Mouse (Mus musculus): ENCODE measurements at regions not wholly inside any gene's neighbourhood (a gene's known extent, or its start where the extent isn't known, plus 50 kb on each side); places are given as distances from the start of the nearest gene placed in this dataset.

DNA sequence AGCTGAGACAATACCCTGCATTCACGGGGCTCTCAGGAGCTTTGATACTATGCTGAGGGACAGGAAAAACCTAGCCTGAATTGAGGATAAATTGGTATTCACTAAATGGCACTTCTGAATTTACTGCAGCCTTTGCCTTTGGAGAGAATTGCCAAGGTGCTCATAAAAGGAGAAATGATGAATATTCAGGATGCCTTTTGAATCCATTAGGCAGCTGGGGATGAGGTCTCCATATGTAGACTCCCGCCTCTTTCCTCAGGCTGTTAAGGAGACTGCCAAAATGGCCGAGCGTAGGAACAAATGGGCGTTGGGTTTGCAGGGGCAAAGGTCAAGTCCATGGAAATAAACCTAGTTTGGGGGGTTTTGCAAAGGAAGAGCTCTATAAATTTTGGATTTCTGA lies 123.5 kb downstream of the Hlx start:
- no peak for TF ChIP-seq POLR2A (IDR thresholded peaks at IDR 0.05; ENCODE audit: extremely low read depth, insufficient read depth, low read length)
- TF ChIP-seq CTCF (IDR thresholded peaks at IDR 0.05; ENCODE audit: extremely low read depth, insufficient read depth, low read length): no peak
- Histone ChIP-seq H3K4me3 (ENCODE audit: insufficient read depth, low read length) (no peak overlapping the region), H3K4me1 (ENCODE audit: control insufficient read depth, insufficient read depth, low read length) (no peaks in the 10 kb centered on the region), H3K27ac (ENCODE audit: insufficient read depth, low read length) (no peak overlapping the region)

DNA sequence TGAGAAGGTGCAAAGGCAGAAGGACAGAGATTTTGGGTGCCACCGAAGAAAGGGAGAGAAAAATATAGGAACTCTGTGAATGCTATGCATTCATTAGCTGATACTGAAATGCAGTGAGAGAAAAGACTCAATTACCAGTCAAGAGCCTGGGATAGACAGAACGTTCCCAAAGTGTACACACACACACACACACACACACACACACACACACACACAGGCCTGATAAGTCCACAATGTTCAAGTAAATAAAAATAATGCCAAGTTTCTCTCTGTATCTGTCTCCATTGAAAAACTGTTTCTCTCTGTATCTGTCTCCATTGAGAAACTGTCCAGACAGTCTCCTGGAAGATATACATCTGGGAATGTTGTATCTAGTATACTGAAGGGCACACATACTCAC lies 124.1 kb downstream of the Hlx start:
- Histone ChIP-seq H3K4me3 (ENCODE audit: insufficient read depth, low read length) (no peak overlapping the region), H3K4me1 (ENCODE audit: control insufficient read depth, insufficient read depth, low read length) (no peaks in the 10 kb centered on the region), H3K27ac (ENCODE audit: insufficient read depth, low read length) (no peak overlapping the region)
- TF ChIP-seq CTCF (IDR thresholded peaks at IDR 0.05; ENCODE audit: extremely low read depth, insufficient read depth, low read length) (no peak), POLR2A (IDR thresholded peaks at IDR 0.05; ENCODE audit: extremely low read depth, insufficient read depth, low read length) (no peak)

DNA sequence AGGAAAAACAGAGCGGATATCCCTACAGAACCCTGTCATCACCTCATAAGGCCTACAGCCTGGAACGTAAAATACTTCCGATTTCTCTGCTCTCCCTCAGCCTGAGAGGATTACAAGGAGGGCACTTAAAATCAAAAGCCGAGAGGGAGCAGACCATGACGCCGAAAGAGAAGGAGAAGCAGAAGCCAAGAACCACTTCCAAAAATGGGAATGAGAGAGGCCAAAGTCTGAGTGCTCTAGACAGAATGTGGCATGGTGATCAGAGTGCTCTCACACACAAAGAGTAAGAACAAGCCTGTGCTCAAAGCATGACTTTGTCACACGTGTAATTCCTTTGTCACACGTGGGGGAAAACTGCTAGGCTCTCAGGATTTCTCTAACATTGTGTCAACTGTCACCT lies 125.9 kb downstream of the Hlx start:
- Histone ChIP-seq H3K27ac (ENCODE audit: insufficient read depth, low read length) (no peak overlapping the region), H3K4me3 (ENCODE audit: insufficient read depth, low read length) (no peak overlapping the region), H3K4me1 (ENCODE audit: control insufficient read depth, insufficient read depth, low read length) (no peaks in the 10 kb centered on the region)
- TF ChIP-seq CTCF (IDR thresholded peaks at IDR 0.05; ENCODE audit: extremely low read depth, insufficient read depth, low read length) (no peak), POLR2A (IDR thresholded peaks at IDR 0.05; ENCODE audit: extremely low read depth, insufficient read depth, low read length) (no peak)

DNA sequence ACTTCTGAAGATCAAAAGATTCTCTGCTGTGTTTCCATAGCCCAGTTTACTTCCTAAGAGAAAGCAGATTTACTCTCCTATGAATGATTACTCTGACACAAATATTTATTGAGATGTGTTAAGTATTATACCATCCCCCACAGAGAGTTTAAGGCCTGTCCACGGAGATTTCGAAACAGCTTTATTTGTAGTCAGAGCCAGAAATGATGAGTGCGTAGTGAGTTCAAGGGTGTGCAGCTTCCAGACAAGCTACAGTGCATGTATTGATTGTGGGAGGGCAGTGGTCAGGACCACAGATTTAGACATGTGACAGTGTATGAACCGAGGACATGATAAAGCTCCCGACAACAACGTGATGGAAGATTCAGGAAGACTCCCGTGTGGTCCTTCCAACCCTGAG lies 126.8 kb downstream of the Hlx start:
- Histone ChIP-seq H3K27ac (ENCODE audit: insufficient read depth, low read length) (no peak overlapping the region), H3K4me3 (ENCODE audit: insufficient read depth, low read length) (no peak overlapping the region), H3K4me1 (ENCODE audit: control insufficient read depth, insufficient read depth, low read length) (no peaks in the 10 kb centered on the region)
- no peak for TF ChIP-seq POLR2A (IDR thresholded peaks at IDR 0.05; ENCODE audit: extremely low read depth, insufficient read depth, low read length)
- TF ChIP-seq CTCF (IDR thresholded peaks at IDR 0.05; ENCODE audit: extremely low read depth, insufficient read depth, low read length): no peak

DNA sequence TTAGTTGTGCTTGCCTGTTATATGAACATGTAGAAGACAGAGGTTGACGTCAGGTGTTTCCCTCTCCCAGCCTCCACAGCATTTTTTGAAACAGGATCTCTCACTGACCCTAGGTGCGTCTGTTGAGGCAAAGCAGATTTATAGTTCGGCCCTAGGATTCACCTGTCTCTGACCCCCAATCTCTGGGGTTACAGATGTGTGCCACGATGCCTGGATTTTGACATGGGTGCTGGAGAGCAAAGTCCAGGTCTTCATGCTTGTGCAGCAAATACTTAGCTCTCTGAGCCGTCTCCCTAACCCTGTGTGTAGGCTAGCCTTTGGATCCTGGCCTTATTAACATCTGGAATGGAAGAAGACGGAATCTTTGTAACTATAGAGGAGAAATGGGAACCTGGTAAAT lies 129.3 kb downstream of the Hlx start:
- Histone ChIP-seq H3K4me3 (ENCODE audit: insufficient read depth, low read length) (no peak overlapping the region), H3K4me1 (ENCODE audit: control insufficient read depth, insufficient read depth, low read length) (no peaks in the 10 kb centered on the region), H3K27ac (ENCODE audit: insufficient read depth, low read length) (no peak overlapping the region)
- TF ChIP-seq CTCF (IDR thresholded peaks at IDR 0.05; ENCODE audit: extremely low read depth, insufficient read depth, low read length) (no peak), POLR2A (IDR thresholded peaks at IDR 0.05; ENCODE audit: extremely low read depth, insufficient read depth, low read length) (no peak)

DNA sequence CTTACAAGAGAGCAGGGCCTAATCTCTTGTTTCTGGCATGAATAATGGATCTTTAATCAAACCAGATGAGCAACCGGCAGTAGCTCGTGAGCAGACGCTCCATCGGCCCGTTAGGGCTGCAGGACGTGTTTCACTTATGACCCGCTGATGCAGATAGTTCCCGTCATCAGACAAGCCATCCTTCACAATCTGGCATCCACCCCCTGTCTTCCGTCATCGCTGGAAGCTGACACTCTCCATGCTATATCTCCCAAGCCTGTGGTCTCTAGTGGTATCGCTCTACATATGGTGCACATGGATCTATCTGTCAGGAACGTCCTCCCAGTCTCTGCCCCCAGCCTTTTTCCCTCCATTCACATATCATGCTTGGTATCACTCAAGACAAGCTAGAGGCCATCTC lies 137.0 kb downstream of the Hlx start:
- TF ChIP-seq CTCF (IDR thresholded peaks at IDR 0.05; ENCODE audit: extremely low read depth, insufficient read depth, low read length) (no peak), POLR2A (IDR thresholded peaks at IDR 0.05; ENCODE audit: extremely low read depth, insufficient read depth, low read length) (no peak)
- H3K27ac ChIP-seq (ENCODE audit: insufficient read depth, low read length): no peak overlapping the region
- H3K4me3 ChIP-seq (ENCODE audit: insufficient read depth, low read length): no peak overlapping the region
- H3K4me1 ChIP-seq (ENCODE audit: control insufficient read depth, insufficient read depth, low read length): no peaks in the 10 kb centered on the region

DNA sequence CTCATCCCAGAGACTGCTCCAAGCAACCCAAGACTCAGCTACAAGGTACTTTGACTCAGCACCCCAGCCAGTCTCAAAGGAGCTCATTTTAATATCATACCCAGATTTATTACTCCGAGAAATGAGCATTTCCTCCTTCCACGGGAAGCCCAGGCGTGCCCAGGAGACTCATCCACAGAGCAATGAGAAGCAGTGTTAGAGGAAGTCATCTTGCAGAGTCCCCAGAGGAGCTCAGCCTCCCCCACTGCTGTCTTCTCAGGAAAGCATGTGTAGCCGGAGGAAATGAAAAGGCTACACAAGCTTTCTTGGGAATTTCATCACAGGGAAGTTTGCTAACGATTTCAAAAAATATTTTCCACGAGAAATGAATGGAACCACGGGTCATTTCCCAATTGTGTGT lies 141.8 kb downstream of the Hlx start:
- no peak overlapping the region for H3K27ac ChIP-seq (ENCODE audit: insufficient read depth, low read length)
- H3K4me3 ChIP-seq (ENCODE audit: insufficient read depth, low read length): no peak overlapping the region
- TF ChIP-seq POLR2A (IDR thresholded peaks at IDR 0.05; ENCODE audit: extremely low read depth, insufficient read depth, low read length) (no peak), CTCF (IDR thresholded peaks at IDR 0.05; ENCODE audit: extremely low read depth, insufficient read depth, low read length) (no peak)
- no peaks in the 10 kb centered on the region for H3K4me1 ChIP-seq (ENCODE audit: control insufficient read depth, insufficient read depth, low read length)

DNA sequence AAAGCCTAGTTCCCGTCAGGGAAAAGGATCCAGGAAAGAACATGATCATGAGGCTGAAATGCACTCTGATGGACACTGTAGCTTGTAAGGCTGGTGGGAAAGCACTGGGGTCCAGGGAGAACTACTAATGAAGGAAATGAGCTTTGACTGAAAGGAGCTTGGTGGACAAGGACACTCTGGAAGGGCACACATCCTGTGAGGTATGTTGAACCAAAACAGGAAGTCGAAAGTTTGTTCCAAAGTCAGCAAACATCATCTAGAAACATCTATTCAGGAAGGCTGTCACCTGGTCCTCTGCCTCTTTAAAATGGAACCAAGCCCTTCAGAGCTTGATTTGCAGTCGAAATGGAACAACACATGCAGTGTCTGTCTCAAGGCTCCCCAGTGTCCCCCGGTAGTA lies 143.1 kb downstream of the Hlx start:
- Histone ChIP-seq H3K4me1 (ENCODE audit: control insufficient read depth, insufficient read depth, low read length) (no peaks in the 10 kb centered on the region), H3K4me3 (ENCODE audit: insufficient read depth, low read length) (no peak overlapping the region), H3K27ac (ENCODE audit: insufficient read depth, low read length) (no peak overlapping the region)
- no peak for TF ChIP-seq CTCF (IDR thresholded peaks at IDR 0.05; ENCODE audit: extremely low read depth, insufficient read depth, low read length)
- TF ChIP-seq POLR2A (IDR thresholded peaks at IDR 0.05; ENCODE audit: extremely low read depth, insufficient read depth, low read length): no peak

DNA sequence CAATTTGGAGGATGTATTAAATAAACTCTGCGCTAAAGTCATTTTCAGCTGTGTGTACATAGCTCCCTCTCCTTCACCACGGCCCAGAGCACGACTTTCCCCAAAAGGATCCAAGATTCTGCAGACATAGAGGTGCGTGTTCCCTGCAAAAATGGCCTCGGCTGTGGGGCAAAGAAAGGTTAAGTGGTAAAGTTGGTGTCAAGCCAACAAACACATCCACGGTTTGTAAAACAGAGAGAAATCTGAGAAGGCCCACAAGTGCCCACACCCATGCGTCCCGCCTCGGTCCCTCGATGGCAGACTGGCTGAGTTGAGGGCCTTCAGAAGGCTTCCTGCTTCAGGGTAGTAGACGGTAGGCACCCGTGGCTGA lies 147.9 kb downstream of the Hlx start:
- Histone ChIP-seq H3K27ac (ENCODE audit: insufficient read depth, low read length) (no peak overlapping the region), H3K4me1 (ENCODE audit: control insufficient read depth, insufficient read depth, low read length) (no peaks in the 10 kb centered on the region), H3K4me3 (ENCODE audit: insufficient read depth, low read length) (no peak overlapping the region)
- TF ChIP-seq CTCF (IDR thresholded peaks at IDR 0.05; ENCODE audit: extremely low read depth, insufficient read depth, low read length) (no peak), POLR2A (IDR thresholded peaks at IDR 0.05; ENCODE audit: extremely low read depth, insufficient read depth, low read length) (no peak)

DNA sequence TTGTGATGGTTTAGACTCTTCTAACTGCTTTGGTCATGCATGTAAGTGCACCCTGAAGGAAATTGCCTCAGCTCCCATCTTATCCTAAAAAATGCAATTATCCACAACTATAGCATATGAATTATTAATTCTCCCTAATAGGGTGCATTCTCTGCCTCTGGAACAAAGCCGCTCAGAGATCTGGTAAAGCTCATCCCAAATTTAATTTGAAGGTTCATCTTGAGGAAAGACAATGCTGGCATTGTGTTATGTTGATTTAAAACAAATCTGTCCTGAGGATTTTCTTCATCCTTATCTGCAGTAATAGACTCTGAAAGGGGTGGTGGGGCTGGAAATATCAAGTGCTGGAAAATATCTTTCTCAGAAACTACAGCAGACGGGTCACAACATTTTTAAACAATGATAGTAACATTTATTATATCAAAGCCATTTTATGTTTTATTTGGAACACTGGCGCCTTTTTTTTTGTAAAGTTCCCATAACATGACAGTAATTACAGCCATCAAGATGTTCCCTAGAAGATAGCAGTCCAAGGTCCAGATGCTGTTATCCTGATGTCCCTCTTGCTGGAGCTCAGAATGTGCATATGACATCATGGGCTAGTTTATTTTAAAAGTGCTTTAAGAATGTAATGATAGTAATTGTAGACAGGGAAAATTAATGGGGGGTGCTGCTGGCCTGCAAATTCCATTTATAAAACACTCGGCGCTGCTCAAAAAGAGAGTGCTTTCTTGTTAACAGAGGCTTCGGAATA lies 148.5 kb downstream of the Hlx start:
- TF ChIP-seq CTCF (IDR thresholded peaks at IDR 0.05; ENCODE audit: extremely low read depth, insufficient read depth, low read length) (no peak), POLR2A (IDR thresholded peaks at IDR 0.05; ENCODE audit: extremely low read depth, insufficient read depth, low read length) (no peak)
- Histone ChIP-seq H3K4me3 (ENCODE audit: insufficient read depth, low read length) (no peak overlapping the region), H3K4me1 (ENCODE audit: control insufficient read depth, insufficient read depth, low read length) (no peaks in the 10 kb centered on the region), H3K27ac (ENCODE audit: insufficient read depth, low read length) (no peak overlapping the region)

Data from cortical plate, adult 2 months (tissue).